Mouse (Mus musculus): ENCODE data around the gene Tmem79. TPM values are rescaled to one million over a fixed set of nuclear protein-coding genes. Genes with fewer than 3 reads are reported as not detected.
"Not testable (repeated sequence)": the region's sequence is repeated elsewhere in the genome, so short reads cannot be mapped to it uniquely, and the experiment has no call there.

Gene Tmem79
- total RNA-seq, 2 experiments from 2014 or later: 2.0 to 2.4 TPM

DNA sequence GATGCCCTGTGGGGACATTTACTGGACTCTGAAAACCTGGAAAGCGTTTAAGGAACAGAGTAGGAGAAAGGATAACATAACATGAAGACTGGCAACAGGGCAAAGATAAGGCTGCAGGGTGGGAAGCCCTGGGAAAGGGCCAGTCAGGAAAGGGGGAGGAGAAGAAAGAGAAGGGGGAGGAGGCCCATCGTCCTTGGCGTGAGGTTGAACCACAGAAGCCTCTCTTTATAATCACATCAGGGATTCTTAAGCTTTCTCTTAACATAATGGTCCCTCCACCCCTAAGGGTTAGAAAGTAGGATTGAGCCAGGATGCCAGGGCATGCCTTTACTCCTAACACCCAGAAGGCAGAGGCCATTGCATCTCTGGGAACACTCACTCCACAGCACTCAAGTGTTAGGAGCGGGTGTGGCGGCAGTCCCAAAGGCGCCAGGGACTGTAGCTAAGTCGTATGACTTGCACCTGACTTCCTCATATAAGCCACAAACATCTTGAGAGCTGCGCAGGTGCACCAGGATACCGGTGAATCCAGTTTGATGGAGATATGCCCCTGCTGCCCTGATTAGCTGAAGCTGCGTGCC is 47.7 kb downstream of the Tmem79 start:
- intact Hi-C loops (cut with DNase I): not testable (repeated sequence)

DNA sequence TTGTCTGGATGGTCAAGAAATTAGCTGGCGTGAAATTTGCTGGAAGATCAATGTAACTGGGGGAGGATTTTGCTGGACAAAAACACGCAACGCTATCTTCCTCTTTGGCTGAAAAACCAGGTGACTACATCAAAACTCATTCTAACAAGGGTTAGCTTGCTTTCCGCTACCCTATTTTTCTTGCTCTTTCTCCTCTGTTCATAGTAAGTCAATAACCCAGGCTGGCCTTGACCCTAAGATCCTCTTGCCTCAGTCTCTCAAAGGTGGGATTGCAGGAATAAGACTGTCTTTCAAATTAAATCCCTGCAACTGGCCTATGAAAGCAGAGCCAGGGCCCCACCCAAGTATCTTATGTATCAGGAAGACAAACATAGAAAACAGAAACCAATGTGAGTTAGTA is 48.8 kb downstream of the Tmem79 start, which contains the start of gene Gm38392:
TSS of gene Gm38392 (minus strand) at position 101 of the 400 bp plus-strand sequence.
- intact Hi-C loops (cut with DNase I): no loop called here
- no peak for DNase-seq

More for the DNA sequence above, 47.7 kb downstream of the Tmem79 start:
- not testable (repeated sequence) for DNase-seq

DNA sequence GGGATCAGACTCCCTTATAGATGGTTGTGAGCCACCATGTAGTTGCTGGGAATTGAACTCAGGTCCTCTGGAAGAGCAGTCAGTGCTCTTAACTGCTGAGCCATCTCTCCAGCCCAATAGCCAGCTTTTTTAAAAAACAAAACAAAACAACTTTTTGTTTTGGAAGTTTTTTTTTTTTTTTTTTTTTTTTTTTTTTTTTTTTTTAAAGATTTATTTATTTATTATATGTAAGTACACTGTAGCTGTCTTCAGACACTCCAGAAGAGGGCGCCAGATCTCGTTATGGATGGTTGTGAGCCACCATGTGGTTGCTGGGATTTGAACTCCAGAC is 50.4 kb downstream of the Tmem79 start:
- DNase-seq; intact Hi-C loops (cut with DNase I): not testable (repeated sequence)

DNA sequence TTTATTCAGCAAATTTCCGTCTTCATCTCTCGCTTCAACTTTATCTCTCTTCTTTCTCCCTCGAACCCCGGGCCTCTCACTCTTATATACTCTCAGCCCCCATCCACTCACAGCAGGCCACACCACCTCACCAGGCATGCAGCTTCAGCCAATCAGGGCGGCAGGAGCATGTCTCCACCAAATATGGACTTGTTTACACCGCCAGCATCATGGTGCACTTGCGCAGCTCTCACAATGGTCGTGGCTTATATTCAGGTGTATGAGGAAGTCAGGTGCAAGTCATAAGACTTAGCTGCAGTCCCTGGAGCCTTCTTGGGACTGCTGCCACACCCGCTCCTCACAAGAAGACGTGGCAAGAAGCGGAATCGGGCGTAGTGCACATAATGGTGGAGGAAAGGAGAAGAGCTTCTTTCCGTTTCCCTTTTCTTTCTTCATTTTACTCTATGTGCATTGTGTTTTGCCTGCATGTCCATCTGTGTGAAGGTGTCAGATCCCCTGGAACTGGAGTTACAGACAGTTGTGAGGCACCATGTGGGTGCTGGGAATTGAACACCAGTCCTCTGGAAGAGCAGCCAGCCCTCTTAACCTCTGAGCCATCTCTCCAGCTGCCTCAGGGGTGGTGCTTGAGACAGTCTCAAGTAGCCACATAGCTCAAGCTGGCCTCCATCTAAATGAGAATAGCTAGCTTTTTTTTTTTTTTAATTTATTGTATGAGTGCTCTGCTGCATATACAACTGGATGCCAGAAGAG is 51.0 kb downstream of the Tmem79 start:
- DNase-seq; intact Hi-C loops (cut with DNase I): not testable (repeated sequence)

DNA sequence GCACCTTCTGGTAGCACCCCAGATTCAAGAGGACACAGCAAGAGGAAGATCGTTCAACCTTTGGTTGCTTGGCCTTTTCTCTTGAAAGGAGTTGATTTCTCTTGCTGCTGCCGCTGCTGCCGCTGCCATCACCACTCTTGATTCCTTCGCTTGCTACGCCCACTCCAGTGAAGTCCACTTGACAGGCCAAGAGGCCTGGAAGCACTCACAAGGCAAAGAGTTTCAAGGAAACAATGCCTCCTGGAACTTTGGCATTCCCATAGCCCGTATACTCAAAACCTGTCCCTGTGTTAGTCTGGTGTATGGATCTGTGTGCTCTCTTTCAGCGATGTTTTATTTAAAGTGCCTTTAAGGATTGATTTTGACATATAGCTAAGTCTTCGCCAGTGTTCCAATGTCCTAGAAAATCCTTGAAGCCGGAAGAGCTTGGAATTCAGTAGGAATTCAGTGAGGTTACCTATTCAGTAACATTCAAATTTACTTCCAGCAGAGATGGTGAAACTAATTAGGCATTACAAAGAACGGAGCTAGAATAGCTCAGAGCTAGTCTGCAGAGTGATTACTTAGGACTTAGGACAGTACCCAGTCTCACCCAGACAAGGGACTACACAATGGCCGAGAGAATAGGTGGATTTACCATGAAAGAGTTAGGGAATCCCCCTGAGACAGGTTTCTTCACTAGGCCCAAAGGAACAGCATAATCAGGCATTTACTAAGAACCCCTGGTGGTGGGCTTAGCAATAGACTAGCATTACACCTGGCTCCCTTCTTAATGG is 54.6 kb downstream of the Tmem79 start:
- DNase-seq; intact Hi-C loops (cut with DNase I): not testable (repeated sequence)

- intact Hi-C loops (cut with DNase I): no loop called here
- DNase-seq: no peak
Observed at GRCm38 (mm10) chr3:88280035-88280434, 55.9 kb downstream of the Tmem79 start.

Other genes starting within 250 kb of the Tmem79 start
- 100 to 1,000 TPM; 156 to 174 TPM for gene Mef2d, start 193.8 kb downstream of the Tmem79 start, total RNA-seq (2021)
- gene Rhbg, start 81.4 kb downstream of the Tmem79 start, total RNA-seq (2021): not detected
- gene Gm38392, start 48.9 kb downstream of the Tmem79 start, total RNA-seq (2021): under 1 TPM; 0.35 to 0.51 TPM
- gene Tsacc, start 39.1 kb downstream of the Tmem79 start, total RNA-seq (2021): 1 to 10 TPM; 4.2 to 5.3 TPM
- 10 to 100 TPM; 85.5 to 97.0 TPM for gene Cct3, start 39.0 kb downstream of the Tmem79 start, total RNA-seq (2021)
- 10 to 100 TPM; 34.5 to 45.4 TPM for gene Glmp, start 11.1 kb downstream of the Tmem79 start, total RNA-seq (2021)
- 10 to 100 TPM; 34.8 to 35.8 TPM for gene Smg5, start 112 bp upstream of the Tmem79 start, total RNA-seq (2021)
- under 1 TPM; 0.26 to 0.42 TPM for gene Paqr6, start 28.4 kb upstream of the Tmem79 start, total RNA-seq (2021)
- gene Bglap3, start 36.6 kb upstream of the Tmem79 start, total RNA-seq (2021): not detected
- gene Bglap2, start 42.6 kb upstream of the Tmem79 start, total RNA-seq (2021): not detected
- gene Bglap, start 48.3 kb upstream of the Tmem79 start, total RNA-seq (2021): not detected
- 10 to 100 TPM; 15.1 to 20.3 TPM for gene Pmf1, start 74.2 kb upstream of the Tmem79 start, total RNA-seq (2021)
- 10 to 100 TPM; 13.0 to 15.6 TPM for gene Slc25a44, start 89.0 kb upstream of the Tmem79 start, total RNA-seq (2021)
- gene Sema4a, start 125.0 kb upstream of the Tmem79 start, total RNA-seq (2021): 1 to 10 TPM; 1.2 to 1.4 TPM
- 10 to 100 TPM; 75.3 to 79.8 TPM for gene Lmna, start 173.8 kb upstream of the Tmem79 start, total RNA-seq (2021)
- under 1 TPM; 0.17 to 0.33 TPM for gene Mex3a, start 196.2 kb upstream of the Tmem79 start, total RNA-seq (2021)
- not detected for gene Rab25, start 212.2 kb upstream of the Tmem79 start, total RNA-seq (2021)
- 10 to 100 TPM; 70.6 to 76.1 TPM for gene Lamtor2, start 216.9 kb upstream of the Tmem79 start, total RNA-seq (2021)
- gene Ubqln4, start 217.6 kb upstream of the Tmem79 start, total RNA-seq (2021): 10 to 100 TPM; 73.6 to 77.4 TPM
- gene Ssr2, start 239.7 kb upstream of the Tmem79 start, total RNA-seq (2021): 10 to 100 TPM; 46.3 to 51.4 TPM